Mouse (Mus musculus) forebrain, embryonic 14.5 days (tissue): ENCODE measurements around the gene Hsd17b3. TPM values are rescaled to one million over a fixed set of nuclear protein-coding genes. Genes with fewer than 3 reads are reported as not detected.

Experiments
- ATAC-seq: fragments of 200-750 bp; cut with Nextera tagmentation; 2 replicates; pipeline ENCODE4 v1.8.0; 2017; ENCODE audit warnings: mild to moderate bottlenecking, moderate library complexity
- DNase-seq: peaks from one replicate; pipeline ENCODE4 v3.0.0-alpha.2; 2015; ENCODE audit warnings: low spot score
- H3K27ac ChIP-seq: fragments of 300-500 bp; sonication (generic); 2 replicates; pipeline ENCODE4 v1.5.1; 2014; ENCODE audit warnings: low read depth, mild to moderate bottlenecking, control low read depth, low read length, moderate library complexity
- H3K27me3 ChIP-seq: fragments of 300-500 bp; sonication (generic); replicated peaks from 2 replicates; pipeline ENCODE4 v1.6.1; 2014; ENCODE audit warnings: low read length, control low read depth, mixed read lengths; ENCODE audit not compliant: control insufficient read depth, insufficient read depth
- H3K36me3 ChIP-seq: fragments of 300-500 bp; sonication (generic); 2 replicates; pipeline ENCODE4 v1.6.1; 2014; ENCODE audit warnings: low read length, control low read depth; ENCODE audit not compliant: control insufficient read depth, insufficient read depth
- H3K4me1 ChIP-seq: fragments of 300-500 bp; sonication (generic); 2 replicates; pipeline ENCODE4 v1.6.1; 2014; ENCODE audit warnings: antibody characterized with exemption, low read length, control low read depth; ENCODE audit not compliant: control insufficient read depth, insufficient read depth
- H3K4me2 ChIP-seq: fragments of 300-500 bp; sonication (generic); 2 replicates; pipeline ENCODE4 v1.6.1; 2014; ENCODE audit warnings: mild to moderate bottlenecking, control low read depth, low read length
- H3K4me3 ChIP-seq: fragments of 300-500 bp; sonication (generic); 2 replicates; pipeline ENCODE4 v1.5.1; 2014; ENCODE audit warnings: low read depth, low read length, control low read depth
- H3K9ac ChIP-seq: fragments of 300-500 bp; sonication (generic); 2 replicates; pipeline ENCODE4 v1.6.1; 2014; ENCODE audit warnings: mild to moderate bottlenecking, low read length, control low read depth, moderate library complexity
- H3K9me3 ChIP-seq: fragments of 300-500 bp; sonication (generic); replicated peaks from 2 replicates; pipeline ENCODE4 v1.6.1; 2016; ENCODE audit warnings: low read length, control low read depth, mixed read lengths; ENCODE audit not compliant: control insufficient read depth
- WGBS: fragments of 180-500 bp; shearing (Covaris S2); extraction: QIAGEN DNeasy Blood & Tissue Kit; methylation state at CpG from one replicate; pipeline ENCODE4 v1.1.7; 2014; 5-methylcytosine and 5-hydroxymethylcytosine counted together
- polyA plus RNA-seq: library from polyadenylated mRNA; unstranded; fragments of >200 nt; fragmentation: Nextera tagmentation; extraction: Ambion mirVana; gene quantifications from 2 replicates; pipeline ENCODE4 v1.2.1, GENCODE M21; 2014

Hsd17b3 gene
- polyA plus RNA-seq, 1 experiment from 2014 or later = not detected

DNA sequence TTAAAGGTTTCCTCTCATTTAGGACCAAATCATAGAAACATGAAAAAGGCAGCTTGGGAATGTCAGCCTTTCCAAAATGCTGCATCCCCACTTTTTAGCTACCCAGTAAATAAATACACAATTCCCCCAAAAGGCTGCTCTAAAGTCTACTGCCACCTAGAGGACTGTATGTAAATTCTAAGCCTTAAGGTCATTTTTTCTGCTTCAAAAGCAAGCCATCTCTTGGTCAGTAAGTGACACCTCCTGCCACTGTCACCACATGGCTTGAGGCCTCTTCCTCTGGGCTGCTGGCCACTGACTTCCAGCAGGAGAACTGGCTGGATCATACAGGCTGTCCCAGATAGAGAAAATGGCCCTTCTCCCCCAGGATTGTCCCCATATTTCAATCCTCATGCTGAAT lies 50.9 kb downstream of the Hsd17b3 start:
- no peak overlapping the region for H3K4me3 ChIP-seq
- DNase-seq = peak; percentile 49

DNA sequence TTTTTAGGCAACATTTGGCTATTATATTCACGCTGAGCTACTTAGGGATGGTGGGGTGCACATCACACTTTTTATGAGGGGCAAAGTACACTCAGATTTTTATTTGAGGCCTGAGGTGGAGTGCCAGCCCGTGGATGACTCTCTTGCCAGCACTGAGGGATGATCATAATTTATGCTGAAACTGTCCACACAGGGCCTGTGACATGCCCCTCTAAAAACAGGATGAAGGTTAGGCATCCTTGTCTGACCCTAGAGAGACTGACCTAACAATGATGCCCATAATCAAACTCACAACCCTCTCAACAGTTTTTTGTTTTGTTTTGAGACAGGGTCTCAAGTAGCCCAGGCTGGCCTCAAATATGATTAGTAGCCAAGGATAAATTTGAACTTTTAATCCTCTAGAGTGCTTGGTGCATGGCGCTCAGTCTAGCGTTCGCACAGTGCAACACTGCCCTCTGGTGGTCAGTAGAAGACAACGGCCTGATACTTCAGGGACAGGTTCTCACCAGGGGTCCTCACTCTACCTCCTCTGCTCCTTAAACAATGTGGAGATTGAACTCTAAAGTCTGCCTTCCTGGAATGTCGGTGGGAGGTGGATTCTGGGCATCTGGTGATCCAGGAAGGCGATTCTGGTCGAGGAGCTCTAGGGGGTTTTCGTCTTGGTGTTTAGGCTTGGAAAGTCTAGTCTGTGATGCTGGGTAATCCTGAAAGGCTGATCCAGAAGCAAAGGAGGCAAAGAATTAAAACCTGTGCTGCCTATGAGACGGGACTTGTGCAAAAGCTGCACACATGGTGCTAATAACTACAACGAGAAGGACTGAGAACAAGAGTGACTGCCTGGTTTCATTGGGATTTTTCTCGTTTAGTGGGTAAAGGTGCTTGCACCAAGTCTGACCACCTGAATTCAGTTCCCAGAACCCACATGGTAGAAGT lies 52.7 kb downstream of the Hsd17b3 start:
- ATAC-seq (peak; percentile 83), DNase-seq (peak; percentile 90)
- Histone ChIP-seq H3K4me3 (no peak overlapping the region), H3K9me3 (no peaks in the 10 kb centered on the region), H3K4me1 (no peaks in the 10 kb centered on the region), H3K27me3 (no peaks in the 10 kb centered on the region), H3K4me2 (no peak overlapping the region), H3K9ac (no peak overlapping the region), H3K36me3 (no peaks in the 10 kb centered on the region), H3K27ac (no peak overlapping the region)
- WGBS = 20% methylated on average over 13 of the region's 13 CpGs

More for the DNA sequence above, 50.9 kb downstream of the Hsd17b3 start:
- Histone ChIP-seq H3K4me1 (no peaks in the 10 kb centered on the region), H3K4me2 (no peak overlapping the region), H3K9me3 (no peaks in the 10 kb centered on the region), H3K36me3 (no peaks in the 10 kb centered on the region), H3K27me3 (no peaks in the 10 kb centered on the region), H3K9ac (no peak overlapping the region), H3K27ac (no peak overlapping the region)
- no peak for ATAC-seq

DNA sequence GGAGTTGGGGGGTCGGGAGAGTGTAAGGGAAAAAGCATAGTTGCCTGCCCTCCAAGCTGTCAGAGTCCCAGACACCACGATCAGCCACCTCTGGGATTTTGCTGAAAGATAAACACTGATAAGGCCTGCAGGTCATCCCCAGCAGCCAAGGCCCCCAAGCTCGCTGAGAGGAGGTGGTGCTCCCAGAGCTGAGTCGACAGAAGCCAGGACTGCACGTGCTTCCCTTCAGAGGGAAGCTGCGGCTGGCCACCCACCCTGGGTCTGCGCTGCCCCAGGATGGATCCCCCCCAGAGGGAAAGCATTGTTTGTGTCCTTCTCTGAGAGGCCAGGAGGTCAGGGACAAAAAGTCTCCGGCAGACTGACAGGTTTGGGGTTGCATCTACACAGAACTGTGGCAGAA lies 54.0 kb downstream of the Hsd17b3 start:
- Histone ChIP-seq H3K9ac (no peak overlapping the region), H3K27ac (no peak overlapping the region), H3K9me3 (no peaks in the 10 kb centered on the region), H3K27me3 (no peaks in the 10 kb centered on the region), H3K4me1 (no peaks in the 10 kb centered on the region), H3K4me3 (no peak overlapping the region), H3K4me2 (no peak overlapping the region), H3K36me3 (no peaks in the 10 kb centered on the region)
- 29% methylated on average over 8 of the region's 8 CpGs for WGBS
- no peak for DNase-seq
- ATAC-seq = no peak

DNA sequence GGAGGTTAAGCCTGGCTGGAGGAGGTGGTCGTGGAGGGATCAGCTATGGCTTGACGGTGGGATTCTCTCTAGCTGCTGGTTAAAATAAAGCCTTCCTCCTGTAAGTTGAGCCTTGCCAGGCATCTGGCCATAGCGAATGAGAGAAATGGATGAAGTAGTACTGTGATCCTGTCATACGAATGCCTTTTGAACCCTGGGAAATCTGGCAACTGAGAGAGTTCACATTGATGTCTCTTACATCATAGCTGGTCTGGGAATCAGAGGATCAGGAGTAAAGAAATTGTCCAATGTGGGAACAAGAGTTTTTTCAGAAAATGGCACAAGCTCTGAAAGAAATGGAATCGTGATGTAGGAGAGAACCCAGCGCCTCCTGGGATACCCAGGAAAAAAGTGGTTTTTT lies 55.1 kb downstream of the Hsd17b3 start:
- 88% methylated on average over 6 of the region's 6 CpGs for WGBS
- H3K36me3 ChIP-seq = no peaks in the 10 kb centered on the region
- DNase-seq = no peak

DNA sequence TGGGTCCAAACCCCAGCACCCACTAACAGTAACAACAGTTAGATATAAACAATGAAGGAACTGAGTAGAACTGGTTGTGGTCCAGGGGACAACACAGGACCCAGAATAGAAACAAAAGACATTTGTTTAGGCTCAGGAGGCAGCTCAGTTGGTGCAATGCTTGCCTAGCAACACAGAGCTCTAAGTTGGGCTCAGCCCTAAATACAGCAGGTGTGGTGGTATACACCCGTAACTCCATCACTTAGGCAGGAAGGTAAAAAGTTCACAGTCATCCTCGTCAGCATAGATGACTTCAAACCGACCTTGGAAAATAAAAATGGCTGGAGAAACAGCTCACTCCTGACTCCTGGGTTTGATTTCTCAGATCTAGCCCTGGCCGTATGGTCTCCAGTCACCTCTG lies 55.8 kb downstream of the Hsd17b3 start:
- DNase-seq = no peak

More for the DNA sequence above, 55.1 kb downstream of the Hsd17b3 start:
- H3K9me3 ChIP-seq = no peaks in the 10 kb centered on the region
- no peaks in the 10 kb centered on the region for H3K27me3 ChIP-seq
- no peak overlapping the region for H3K4me3 ChIP-seq
- no peak overlapping the region for H3K9ac ChIP-seq
- no peak overlapping the region for H3K4me2 ChIP-seq
- no peak overlapping the region for H3K27ac ChIP-seq
- H3K4me1 ChIP-seq = no peaks in the 10 kb centered on the region
- no peak for ATAC-seq

DNA sequence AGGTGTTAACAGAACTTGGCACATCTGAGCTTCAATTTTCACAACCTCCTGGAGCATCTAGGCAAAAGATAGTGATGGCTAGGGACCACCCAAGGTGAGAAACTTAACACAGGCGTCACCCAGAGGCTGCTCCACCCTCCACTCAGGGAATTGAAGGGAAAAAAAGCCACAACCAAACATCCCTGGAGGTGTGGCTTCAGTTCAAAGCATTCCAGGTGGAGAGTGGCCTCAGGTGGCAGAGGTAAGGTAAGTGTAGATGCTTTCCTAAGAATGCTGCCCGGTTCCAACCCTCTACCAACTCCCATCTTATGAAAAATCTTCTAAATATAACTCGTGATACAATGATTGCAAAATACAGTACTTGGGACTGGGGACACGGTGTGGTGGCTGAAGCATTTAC lies 57.8 kb downstream of the Hsd17b3 start:
- ATAC-seq (no peak), DNase-seq (no peak)

More for the DNA sequence above, 55.8 kb downstream of the Hsd17b3 start:
- Histone ChIP-seq H3K4me1 (no peaks in the 10 kb centered on the region), H3K36me3 (no peaks in the 10 kb centered on the region), H3K9me3 (no peaks in the 10 kb centered on the region), H3K27ac (no peak overlapping the region), H3K4me3 (no peak overlapping the region), H3K9ac (no peak overlapping the region), H3K27me3 (no peaks in the 10 kb centered on the region), H3K4me2 (no peak overlapping the region)
- no peak for ATAC-seq
- 77% methylated on average over 4 of the region's 4 CpGs for WGBS

DNA sequence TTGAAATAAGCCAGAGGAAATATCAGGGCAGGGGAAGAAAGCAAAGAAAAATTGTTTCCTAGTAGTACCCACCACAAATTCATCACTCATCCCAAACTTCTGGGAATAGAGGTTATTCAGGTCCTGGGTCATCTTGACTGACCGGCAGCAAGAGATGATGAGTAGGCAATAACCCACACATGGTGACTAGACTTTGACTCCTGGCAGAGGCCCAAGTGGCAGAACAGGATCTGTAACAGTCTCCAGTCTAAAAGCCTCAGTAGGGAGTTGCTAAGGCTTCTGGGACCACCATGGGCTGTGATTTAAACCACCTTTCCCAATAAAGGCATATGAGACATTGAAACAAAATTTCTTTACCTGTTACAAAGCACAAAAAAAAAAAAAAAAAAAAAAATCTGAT lies 58.2 kb downstream of the Hsd17b3 start:
- H3K27ac ChIP-seq = no peak overlapping the region
- no peak for DNase-seq
- H3K9ac ChIP-seq = no peak overlapping the region
- no peaks in the 10 kb centered on the region for H3K27me3 ChIP-seq
- H3K36me3 ChIP-seq = no peaks in the 10 kb centered on the region
- no peaks in the 10 kb centered on the region for H3K9me3 ChIP-seq
- no peak for ATAC-seq
- H3K4me1 ChIP-seq = no peaks in the 10 kb centered on the region
- no peak overlapping the region for H3K4me3 ChIP-seq
- no peak overlapping the region for H3K4me2 ChIP-seq
- WGBS = 91% methylated on average over 1 of the region's 1 CpGs

More for the DNA sequence above, 57.8 kb downstream of the Hsd17b3 start:
- H3K4me1 ChIP-seq = no peaks in the 10 kb centered on the region
- no peak overlapping the region for H3K9ac ChIP-seq
- H3K27ac ChIP-seq = no peak overlapping the region
- H3K27me3 ChIP-seq = no peaks in the 10 kb centered on the region
- no peak overlapping the region for H3K4me2 ChIP-seq
- 82% methylated on average over 4 of the region's 4 CpGs for WGBS
- H3K9me3 ChIP-seq = no peaks in the 10 kb centered on the region
- no peaks in the 10 kb centered on the region for H3K36me3 ChIP-seq
- H3K4me3 ChIP-seq = no peak overlapping the region

DNA sequence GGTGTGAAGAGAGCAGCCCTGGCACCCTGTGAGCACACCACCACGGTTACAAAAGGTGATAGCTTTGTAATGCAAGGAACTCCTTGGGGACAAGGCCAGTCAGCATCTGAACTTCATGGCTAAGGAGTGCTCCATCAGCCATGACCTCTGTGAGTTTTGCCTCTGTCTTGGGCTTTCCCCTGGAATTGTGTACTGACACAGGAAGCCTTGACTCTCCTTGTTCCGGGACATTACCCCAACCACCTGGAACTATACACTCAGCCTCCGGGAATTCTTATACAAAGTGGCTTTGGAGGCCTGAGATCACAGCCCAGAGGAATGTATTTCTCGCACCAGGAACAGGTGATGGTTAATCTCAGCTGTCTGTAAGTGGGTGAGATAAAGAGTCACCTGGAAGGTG lies 64.2 kb downstream of the Hsd17b3 start:
- no peak overlapping the region for H3K9ac ChIP-seq
- H3K4me3 ChIP-seq = no peak overlapping the region
- DNase-seq (no peak), ATAC-seq (no peak)
- no peaks in the 10 kb centered on the region for H3K36me3 ChIP-seq
- H3K27ac ChIP-seq = no peak overlapping the region
- no peaks in the 10 kb centered on the region for H3K27me3 ChIP-seq
- no peaks in the 10 kb centered on the region for H3K9me3 ChIP-seq
- peaks cover 3% of the 10 kb centered on the region; the same call in 1 of the 2 replicates for H3K4me1 ChIP-seq
- H3K4me2 ChIP-seq = no peak overlapping the region
- WGBS = 85% methylated on average over 4 of the region's 4 CpGs

DNA sequence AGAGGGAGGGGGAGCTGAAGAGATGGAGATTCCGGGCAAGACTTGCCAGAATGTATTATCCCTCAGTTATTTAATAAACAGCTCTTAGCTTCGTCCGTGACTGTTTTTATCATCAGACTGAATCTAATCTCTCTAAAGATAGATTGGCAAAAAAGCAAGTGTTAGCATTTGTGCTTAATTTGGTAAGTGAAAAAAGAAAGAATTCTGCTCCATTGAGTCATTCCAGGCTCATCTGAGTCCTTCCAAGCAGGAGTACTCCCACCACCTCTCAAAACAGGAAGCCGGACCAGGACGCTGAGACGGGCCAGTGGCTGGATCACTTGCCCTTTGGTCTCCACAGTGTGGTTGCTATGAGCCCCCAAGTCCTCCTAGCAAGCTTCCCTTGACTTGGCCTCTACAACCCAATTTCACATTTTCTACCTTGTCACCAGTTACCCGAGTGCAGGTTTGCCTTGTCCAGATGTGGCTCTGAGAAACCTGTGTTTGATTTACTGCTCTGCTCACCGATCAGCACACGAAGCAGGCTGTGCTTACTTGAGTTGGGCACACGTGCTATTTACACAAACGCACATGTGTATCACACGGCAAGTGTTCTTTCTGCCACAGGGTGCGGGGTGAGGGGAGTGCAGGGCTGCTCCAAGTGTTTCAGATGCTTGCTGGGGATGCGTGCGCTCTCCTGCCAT lies 66.1 kb downstream of the Hsd17b3 start:
- no peak for ATAC-seq
- no peaks in the 10 kb centered on the region for H3K36me3 ChIP-seq
- no peaks in the 10 kb centered on the region for H3K27me3 ChIP-seq
- H3K4me2 ChIP-seq = no peak overlapping the region
- no peaks in the 10 kb centered on the region for H3K9me3 ChIP-seq
- no peak overlapping the region for H3K9ac ChIP-seq
- peaks cover 3% of the 10 kb centered on the region; the same call in 1 of the 2 replicates for H3K4me1 ChIP-seq
- no peak overlapping the region for H3K27ac ChIP-seq
- H3K4me3 ChIP-seq = no peak overlapping the region
- no peak for DNase-seq
- WGBS = 86% methylated on average over 15 of the region's 15 CpGs
